Mouse (Mus musculus) T-helper 1 cell (primary cell): ENCODE data around the gene Slc2a13.

Experiments used
- in situ Hi-C: fragments of 300-600 bp; cut with MboI, MseI; formaldehyde crosslinking; loops from one replicate; pipeline ENCODE4 v1.15.1; 2025; ENCODE audit warnings: high pct_unique_total_duplicates

The Slc2a13 gene

DNA sequence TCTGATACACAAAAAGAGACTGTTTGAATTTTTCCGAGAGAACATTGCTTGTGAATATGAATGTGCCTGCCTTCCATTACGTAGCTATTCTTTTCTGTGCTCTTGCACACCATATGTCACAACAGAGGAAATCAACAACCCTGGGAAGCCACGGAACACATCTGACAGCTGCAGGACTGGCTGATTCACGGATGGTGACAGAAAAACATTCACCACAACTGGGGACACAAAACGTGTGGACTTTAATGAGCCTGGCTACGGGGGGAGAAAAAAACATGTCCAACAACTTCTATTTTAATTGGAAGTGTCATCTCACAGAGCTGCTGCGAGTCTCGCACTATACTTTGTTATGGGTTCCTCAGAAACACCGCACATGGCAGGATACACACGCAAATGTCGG is 196.0 kb downstream of the Slc2a13 start:
- in situ Hi-C loops = no loop called here

DNA sequence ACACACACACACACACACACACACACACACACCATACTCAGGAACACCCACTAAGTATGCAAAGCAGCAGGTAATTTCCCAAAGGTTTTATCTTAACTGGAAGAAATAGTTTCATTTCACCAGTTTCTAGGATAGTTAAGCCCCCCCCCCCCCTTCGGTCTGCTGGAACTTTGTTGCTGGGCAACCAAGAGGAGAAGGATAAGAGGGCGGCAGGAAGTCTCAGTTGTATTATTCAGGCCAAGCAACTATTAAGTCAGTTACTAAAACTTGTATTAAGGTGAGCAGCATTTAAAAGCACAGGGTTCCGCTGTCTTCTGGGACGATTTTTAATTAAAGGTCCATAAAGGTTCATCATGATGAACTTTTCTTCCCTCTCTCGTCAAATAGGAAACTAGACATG is 198.6 kb downstream of the Slc2a13 start:
- in situ Hi-C loops = no loop called here

DNA sequence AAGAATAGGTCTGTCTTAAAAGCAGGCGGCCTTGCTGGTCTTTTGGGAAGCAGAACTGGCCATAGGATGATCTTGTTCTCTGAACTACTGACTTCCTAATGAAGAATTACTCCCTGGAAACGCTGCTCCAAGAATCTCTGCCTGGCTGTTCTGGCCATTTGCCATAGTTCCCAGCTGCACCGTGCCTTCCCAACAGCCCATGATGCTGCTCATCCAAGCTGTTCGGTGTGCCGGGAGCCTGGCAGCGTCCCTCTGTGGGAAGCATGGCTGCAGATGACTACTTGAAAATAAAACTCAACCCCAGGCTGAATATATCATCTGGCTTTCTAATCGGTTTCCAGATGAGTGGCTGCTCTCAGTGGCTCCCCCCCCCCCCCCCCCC is 199.9 kb downstream of the Slc2a13 start:
- in situ Hi-C loops = no loop called here

DNA sequence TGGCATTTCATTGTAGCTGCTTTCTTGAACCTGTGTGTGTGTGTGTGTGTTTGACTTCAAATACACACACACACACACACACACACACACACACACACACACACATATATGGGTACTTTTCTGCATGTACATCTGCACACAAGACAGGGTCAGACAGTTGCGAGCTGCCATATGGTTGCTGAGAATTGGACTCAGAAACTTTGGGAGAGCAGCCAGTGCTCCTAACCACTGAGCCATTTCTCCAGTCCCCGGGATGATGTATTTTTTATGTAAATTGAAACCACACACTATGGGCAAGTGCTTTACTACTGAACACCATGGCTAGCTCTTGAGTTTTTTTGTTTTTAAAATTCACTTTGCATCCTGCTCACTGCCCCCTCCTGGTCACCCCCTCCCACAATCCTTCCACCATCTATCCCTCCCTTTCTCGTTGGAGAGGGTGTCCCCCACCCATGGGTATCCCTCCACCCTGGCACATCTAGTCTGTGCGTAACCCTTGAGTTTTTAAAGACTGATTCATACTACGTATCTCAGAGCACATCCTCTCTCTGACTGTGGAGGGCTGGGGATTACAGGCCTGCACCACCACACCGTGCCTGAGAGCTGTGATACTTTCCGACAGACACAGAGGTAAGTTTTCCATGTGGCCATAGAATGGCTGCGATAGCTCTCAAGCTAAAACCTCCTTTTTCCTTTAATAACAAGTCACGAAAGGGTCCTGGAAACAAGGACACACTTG is 200.4 kb downstream of the Slc2a13 start:
- in situ Hi-C loops = no loop called here

DNA sequence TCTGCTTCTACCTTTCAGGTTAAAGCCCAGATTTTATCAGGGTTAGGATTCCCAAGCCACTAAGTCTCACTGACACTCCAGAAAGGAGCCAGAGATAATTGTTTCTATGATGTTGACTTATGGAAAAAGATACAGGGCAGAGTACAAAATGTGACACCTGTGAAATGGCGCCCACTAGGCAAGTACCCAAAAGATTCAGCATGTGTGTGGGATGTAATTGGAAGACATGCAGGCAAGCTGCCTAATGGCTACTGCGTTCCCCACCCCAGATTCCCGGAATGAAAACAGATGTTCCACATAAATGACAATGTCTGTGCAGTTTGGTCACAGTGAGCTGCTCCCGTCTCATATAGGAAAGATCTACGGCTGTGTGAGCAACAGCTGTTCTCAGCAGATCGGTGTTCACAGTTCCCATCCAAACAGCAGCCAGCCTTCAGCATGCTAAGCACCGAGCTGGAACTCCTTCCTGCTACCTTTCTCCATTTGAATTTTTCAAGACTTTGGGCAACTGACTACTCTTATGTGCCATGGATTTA is 201.1 kb downstream of the Slc2a13 start:
- in situ Hi-C loops = no loop called here

DNA sequence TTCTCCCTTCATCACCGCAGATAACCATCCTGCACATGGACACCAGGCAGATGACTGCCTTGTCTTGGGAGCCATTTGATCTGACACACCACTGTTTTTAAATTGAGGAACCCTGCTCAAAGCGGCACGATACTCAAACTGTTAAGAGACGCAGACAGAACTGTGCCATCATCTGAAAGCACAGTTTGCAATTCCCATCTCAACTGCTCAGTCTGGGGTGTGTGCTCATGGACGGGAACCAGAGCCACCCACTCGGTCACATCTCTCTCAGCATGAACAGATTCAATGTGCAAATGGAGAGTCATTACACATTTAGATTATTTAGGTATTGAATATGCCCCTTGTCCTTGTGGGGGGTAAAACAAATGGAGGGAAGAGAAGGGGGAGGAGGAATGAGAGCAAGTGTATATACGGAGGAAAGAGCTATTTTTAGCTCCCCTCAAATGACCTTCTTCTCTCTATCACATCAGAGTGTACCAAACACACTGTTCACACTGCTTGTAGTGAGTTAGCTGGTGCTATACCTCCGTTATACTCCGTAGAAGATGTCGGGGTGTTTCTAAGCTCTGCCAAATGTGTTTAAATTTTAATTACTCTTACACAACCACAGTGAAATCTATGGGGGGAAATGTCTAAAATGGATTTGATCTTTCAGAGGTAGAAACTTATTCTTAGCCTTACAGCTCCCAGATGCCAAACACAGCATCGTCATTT is 203.2 kb downstream of the Slc2a13 start:
- in situ Hi-C loops = no loop called here

DNA sequence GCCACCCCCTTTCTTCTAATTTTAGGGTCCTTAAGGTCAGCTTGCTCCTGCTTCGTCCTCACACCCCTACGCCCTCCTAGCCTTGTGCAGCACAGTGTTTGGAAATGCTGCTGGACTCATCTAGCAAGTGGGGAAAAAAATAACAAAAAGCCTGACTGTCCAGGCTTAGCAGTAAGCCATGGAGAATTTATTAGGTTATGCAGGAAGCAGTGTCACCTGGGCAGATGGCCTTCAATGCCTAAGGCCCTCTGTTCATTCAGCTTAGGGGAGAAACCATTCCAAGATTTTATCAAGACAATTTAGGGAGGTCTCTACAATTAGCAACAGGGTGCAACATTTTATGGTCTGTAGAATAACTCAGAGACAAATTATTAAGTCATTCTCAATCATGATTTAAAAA is 212.6 kb downstream of the Slc2a13 start:
- in situ Hi-C loops = no loop called here

DNA sequence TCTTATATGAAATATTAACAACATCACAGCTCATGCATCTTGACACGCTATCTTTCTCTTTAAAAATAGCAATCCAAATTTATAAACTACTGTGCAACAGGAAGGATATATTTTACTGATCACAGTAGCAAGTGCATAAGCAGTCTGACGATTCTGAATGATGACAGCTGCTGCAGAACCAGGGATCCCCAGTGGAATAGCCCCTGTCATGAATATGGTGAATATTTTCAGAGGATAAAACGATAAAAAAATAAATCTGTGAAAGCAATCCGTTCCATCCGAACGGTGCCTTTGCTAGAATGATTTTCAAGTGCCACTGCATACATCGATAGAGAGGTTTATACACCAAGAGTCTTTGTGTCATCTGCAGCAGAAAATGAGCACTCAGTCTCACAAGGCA is 222.1 kb downstream of the Slc2a13 start:
- in situ Hi-C loops = no loop called here

DNA sequence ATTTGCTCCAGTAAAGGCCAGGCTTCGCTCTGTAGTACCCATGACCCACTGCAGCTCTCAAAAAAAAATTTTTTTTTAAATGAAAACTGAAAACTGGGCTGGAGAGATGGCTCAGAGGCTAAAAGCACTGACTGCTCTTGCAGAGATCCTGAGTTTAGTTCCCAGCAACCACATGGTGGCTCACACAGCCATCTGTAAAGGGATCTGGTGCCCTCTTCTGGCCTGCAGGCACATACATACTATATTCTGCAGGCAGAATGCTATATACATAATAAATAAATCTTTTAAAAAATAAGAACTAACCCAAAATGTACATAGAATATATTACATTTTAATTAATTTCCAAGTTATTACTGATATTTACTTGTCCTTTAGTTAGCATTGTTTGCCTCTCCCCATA is 234.7 kb downstream of the Slc2a13 start:
- in situ Hi-C loops = no loop called here

DNA sequence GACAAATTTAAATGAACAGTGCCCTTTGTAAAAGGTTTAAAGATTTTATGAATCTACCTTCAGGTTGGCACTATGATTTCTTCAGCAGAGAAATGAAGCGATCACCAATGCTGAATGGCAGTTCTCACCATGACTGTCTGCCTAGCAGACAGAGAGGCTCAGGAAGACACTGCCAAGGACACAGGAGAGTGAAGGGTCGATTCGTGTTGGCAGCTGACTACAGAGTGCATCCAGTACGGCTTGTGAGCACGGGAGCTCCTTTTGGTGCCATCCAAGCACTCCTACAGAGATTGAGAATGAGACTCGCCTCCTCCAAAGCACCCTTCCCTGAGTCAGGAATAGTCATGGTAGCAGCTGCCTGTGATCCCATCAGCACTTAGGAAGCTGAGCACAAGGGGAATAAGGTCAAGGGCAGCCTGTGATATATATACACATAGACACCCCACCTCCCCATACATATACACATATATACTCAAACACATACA is 238.6 kb downstream of the Slc2a13 start:
- in situ Hi-C loops = no loop called here

DNA sequence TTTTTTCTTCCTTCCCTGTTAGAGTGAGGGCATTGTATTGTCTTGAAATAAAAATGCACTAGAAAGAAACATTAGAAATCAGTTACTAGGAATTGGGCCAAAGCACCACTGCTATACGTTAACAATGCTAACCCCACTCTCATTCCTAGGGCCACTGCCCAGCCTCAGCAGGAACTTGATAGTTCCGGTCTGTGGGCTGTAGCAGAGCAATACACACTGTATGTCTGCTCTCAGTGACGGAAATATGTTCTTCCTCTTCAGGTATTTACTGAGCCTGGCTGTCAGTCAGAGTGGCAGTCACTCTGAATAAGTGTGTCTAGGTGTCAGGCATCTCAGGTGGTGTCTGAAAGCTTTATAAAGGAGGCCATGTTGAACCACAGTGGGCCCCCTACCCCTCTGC is 245.3 kb downstream of the Slc2a13 start:
- in situ Hi-C loops = no loop called here

DNA sequence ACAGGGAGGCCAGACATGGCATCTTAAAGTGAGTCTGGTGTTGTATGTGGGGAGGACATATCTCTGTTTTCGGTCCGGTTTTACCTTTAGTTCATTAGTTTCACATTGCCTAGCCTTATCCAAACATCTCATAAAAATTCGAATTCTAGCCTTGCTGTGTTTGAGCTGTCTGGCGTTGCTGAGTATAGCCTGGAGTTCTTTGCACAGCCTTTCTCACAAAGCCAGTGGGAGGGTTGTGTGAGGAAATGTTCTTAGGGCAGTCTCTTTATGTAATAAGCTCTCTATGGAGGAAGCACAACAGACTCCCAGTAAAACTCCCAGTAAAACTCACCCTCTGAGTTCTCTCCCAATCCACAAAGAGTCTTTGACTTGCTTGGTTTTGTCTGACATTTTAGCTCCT is 246.0 kb downstream of the Slc2a13 start:
- in situ Hi-C loops = no loop called here

DNA sequence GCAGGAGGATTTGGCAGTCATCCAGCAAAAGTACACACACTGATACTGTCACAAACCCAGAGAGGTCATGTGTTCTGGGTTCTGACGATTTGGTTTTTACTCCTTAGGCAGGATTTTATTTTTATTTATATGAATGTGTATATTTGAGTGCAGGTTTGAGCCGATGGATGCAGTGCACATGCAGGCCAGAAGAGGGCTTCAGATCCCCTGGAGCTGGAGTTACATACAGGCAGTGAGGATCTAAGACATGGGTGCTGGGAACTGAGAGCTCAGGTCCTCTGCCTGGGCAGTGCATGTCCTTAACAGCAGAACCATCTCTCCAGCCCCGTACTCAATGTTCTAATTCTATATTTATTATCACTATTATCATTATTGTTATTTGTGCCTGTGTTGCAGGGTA is 253.7 kb downstream of the Slc2a13 start:
- in situ Hi-C loops = no loop called here

DNA sequence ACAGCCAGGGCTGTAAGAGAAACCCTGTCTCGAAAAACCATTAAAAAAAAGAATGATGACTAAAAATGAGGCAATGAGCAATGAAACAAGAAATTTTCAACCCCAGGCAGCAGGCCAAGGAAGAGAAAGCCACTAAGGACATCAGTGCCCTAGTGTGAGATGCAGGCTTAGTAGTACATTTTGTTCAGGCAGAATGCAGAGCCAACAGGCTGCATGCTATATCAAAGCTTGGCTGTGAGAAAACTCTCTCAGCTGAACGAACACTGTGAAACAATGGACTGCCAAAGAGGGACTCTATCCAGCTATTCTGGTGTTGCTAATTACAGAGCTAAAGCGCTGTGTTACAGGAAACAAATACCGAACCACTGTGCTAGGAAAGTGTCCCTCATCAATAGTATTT is 256.1 kb downstream of the Slc2a13 start:
- in situ Hi-C loops = no loop called here

DNA sequence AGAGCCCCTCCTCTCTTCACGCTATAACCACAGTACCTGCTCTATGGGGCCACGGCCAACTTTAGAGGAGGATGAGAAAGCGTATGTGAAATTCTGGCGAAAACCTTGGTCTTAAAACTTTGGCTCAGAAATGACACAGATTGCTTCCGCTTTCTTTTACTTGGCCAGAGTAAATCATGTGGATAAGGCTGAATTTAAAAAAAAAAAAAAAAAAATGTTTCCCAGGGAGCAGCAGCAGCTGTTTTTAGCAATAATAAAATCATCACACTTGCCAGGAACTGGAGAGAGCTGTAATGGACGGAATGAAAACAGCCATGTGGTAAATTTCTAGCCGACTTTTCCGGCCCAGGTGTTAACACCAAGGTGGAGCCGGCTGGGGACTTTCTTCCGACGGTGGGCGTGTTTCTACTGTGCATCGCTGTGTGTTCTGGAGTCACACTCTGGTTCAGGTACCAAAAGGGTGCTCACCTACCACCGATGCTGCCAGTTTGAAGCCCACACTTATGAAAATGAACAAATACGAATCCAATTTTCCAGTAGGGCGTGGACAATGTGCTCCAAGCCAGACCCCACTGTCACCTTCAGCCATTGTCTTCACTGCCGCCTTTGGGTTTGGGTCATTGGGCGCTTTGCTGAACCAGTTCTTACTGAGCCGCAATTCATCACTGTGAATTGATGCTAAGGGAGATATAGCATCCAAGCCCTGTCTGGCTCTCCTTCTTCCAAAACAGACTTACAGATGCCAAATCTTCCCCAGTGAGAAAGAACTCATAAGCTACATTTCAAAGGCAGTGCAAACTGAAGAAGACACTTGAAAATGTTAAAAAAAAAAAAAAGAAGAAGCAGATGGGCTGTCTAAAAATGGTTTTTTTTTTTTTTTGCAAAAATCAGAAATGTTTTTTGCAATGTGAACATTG is 258.4 kb downstream of the Slc2a13 start:
- in situ Hi-C loops = no loop called here

DNA sequence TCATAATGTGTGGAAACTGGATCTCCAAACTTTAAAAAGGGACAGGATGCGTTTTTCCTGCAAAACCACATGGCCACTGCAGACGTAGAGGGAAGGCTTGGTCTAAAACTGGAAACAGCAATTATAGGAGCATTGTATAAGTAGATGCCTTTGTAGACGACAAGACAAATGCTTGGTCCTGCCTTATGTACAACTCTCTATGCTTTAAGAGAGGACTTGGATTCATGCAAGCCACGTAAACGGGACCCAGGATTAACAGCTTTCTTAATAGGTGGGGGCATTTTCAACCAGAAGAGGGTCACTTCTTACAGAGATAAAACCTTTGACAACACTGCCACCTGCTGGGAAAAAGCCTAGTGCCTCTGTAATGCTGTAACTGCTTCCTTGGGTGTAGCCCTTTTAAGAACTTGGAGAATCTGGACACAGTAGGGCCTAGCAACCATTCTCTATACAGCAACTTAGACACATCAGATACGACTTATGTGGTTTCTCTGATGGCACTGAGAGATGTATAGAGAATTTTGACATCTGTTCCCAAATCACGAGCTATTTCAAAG is 268.7 kb downstream of the Slc2a13 start:
- in situ Hi-C loops = loop anchor here (10.0 kb wide), 1 partner anchor 270 kb away; the partner anchor contains the start of gene Slc2a13

DNA sequence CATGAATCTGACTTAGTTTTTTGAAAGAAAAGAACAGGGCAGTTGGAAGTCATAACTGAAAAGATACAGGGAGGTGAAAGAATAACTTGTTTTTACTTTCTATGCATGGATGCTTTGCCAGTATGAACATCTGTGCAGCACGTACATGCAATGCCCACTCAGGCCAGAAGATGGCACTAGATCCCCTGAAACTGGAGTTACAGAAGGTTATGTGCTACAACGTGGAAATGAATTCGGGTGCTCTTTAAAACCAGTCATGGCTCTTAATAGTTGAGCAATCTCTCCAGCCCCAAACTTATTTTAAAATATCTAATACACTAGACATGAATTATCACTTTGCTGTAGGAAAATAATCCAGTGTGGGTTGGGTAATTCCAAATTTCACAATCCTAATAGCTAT is 271.7 kb downstream of the Slc2a13 start:
- in situ Hi-C loops = loop anchor here (10.0 kb wide), 1 partner anchor 273 kb away; the partner anchor contains the start of gene Slc2a13

DNA sequence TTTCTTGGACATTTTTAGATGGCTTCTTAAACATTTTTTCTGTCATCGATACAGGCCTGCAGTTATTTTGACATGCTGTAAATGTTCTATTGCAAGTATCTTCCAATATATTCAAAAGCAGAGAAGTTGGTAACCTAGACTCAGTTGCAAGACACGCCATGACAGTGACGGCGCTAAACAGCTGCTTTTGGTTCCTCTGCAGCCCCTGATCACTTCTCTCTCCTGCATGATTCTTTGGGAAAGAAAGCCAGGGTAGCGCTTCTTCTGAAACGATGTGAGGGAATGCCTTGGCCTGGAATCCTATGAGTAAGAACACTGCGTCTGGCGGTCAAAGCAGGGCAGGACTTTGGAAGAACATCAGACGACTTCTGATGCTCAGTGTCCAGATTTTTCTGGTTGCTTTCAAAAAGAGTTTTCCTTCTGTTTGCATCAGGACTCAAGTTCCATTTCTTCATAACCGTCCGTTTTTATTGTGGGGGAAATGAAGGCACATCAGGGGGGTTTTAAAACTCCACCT is 273.7 kb downstream of the Slc2a13 start:
- in situ Hi-C loops = loop anchor here (5.0 kb wide), 1 partner anchor 458 kb away; no protein-coding TSS in a partner anchor

DNA sequence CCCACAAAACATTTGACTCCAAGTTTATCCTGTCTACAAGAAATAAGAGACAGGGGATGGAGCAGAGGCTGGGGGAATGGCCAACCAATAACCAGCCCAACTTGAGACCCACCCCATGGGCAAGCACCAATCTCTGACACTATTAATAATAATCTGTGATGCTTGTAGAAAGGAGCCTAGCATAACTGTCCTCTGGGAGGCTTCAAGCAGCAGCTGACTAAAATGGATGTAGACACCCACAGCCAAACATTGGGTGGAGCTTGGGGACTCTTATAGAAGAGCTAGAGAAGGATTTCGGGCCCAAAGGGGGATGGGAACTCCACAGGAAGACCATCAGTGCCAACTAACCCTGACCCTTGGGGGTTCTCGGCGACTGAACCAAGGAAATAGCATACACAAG is 289.6 kb downstream of the Slc2a13 start:
- in situ Hi-C loops = no loop called here

DNA sequence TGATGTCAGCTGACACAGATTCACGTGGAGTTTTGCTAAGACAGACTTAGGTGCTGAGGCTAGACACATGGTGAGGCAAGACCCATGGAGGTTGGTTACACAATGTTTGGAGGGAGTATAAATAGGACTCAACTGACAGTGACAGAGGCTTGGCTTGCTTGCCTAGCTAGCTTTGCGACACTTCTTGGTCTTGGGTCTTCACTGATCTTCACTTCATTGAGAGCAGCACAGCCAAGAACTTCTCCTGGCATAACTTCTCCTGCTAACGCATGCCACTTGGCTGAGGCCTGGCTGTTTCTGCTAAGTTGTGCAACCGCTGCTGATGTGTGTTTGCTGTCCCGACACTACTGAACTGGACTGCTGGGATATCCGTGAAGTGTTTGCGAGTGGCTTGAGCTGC is 290.2 kb downstream of the Slc2a13 start:
- in situ Hi-C loops = no loop called here

DNA sequence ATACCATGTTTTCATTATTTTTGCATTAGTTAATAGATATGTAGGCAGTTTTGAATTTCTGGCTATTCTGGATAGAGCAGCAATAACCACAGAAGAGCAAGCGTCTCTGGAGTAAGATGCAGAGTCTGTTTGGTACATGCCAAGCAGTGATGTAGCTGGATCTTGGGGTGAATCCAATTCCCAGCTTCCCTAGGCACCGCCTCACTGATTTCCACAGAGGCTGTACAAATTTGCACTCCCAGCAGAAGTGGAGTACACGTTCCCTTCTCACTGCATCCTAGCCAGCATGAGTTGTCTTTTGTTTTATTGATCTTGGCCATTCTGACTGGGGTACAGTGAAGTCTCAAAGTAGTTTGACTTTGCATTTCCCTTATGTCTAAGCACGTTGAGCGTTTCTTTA is 291.5 kb downstream of the Slc2a13 start:
- in situ Hi-C loops = no loop called here
